Mouse (Mus musculus) heart, embryonic 10.5 days (tissue): ENCODE measurements around the gene Nktr. TPM values are rescaled to one million over a fixed set of nuclear protein-coding genes. Genes with fewer than 3 reads are reported as not detected.

Experiments used
- DNase-seq: peaks from one replicate; pipeline ENCODE4 v3.0.0-alpha.2; 2017; ENCODE audit warnings: low spot score
- H3K27ac ChIP-seq: fragments of 300-500 bp; sonication (generic); 2 replicates; pipeline ENCODE4 v1.5.1; 2016; ENCODE audit warnings: mild to moderate bottlenecking
- H3K27me3 ChIP-seq: fragments of 300-500 bp; sonication (generic); 2 replicates; pipeline ENCODE4 v1.6.1; 2016; ENCODE audit warnings: mild to moderate bottlenecking; ENCODE audit not compliant: poor library complexity, insufficient read depth, severe bottlenecking
- H3K36me3 ChIP-seq: fragments of 300-500 bp; sonication (generic); 2 replicates; pipeline ENCODE4 v1.6.1; 2016; ENCODE audit warnings: mild to moderate bottlenecking, moderate library complexity
- H3K4me1 ChIP-seq: fragments of 300-500 bp; sonication (generic); 2 replicates; pipeline ENCODE4 v1.6.1; 2016; ENCODE audit warnings: mild to moderate bottlenecking
- H3K4me3 ChIP-seq: fragments of 300-500 bp; sonication (generic); 2 replicates; pipeline ENCODE4 v1.5.1; 2016; ENCODE audit warnings: mild to moderate bottlenecking, moderate library complexity
- H3K9me3 ChIP-seq: fragments of 300-500 bp; sonication (generic); 2 replicates; pipeline ENCODE4 v1.6.1; 2016; ENCODE audit warnings: mild to moderate bottlenecking, moderate library complexity
- WGBS: fragments of 180-500 bp; shearing (Covaris S2); methylation state at CpG from one replicate; pipeline ENCODE4 v1.1.7; 2016; 5-methylcytosine and 5-hydroxymethylcytosine counted together
- polyA plus RNA-seq: library from polyadenylated mRNA; unstranded; fragments of >200 nt; fragmentation: Nextera tagmentation; extraction: Ambion mirVana; gene quantifications from 2 replicates; pipeline ENCODE4 v1.2.1, GENCODE M21; 2016

Gene Nktr
- 48.7 and 49.8 TPM in 2 replicates for polyA plus RNA-seq

- peak; percentile 99 for DNase-seq
- H3K4me1 ChIP-seq = peaks cover 15% of the 10 kb centered on the region; the same call in 1 of the 2 replicates
- H3K27me3 ChIP-seq = no peaks in the 10 kb centered on the region
- peaks cover 13% of the 10 kb centered on the region for H3K36me3 ChIP-seq
- 0 out of 2 replicates have a peak, but pooled peaks cover 2% of the 10 kb centered on the region for H3K9me3 ChIP-seq
- WGBS = under 1% methylated on average over 61 of the region's 61 CpGs
- H3K4me3 ChIP-seq = peak within 1 kb of the TSS; percentile 94
- H3K27ac ChIP-seq = peak within 1 kb of the TSS; percentile 98
Observed at GRCm38 (mm10) chr9:121718792-121719318, at the start of gene Nktr. Gene Nktr (plus strand): TSS chr9:121719169.

DNA sequence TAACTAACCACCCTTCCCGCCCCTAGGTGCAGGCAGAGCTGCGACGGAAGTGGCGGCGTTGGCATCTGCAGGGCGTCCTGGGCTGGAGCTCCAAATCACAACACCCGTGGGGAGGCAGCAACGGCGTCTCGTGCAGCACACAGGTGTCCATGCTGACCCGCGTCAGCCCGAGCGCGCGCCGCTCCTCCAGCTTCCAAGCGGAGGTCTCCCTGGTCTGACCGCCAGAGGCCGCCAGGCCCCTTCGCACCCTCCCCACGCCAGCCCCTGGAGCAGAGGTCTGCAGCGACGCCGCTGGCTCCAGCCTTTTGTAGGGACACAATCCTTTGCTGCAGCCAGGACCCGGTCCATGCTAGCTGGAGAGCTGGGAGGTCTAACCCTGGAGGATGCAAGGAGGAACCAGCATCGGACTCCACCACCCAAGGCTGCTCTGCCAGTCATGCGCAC is 49.6 kb upstream of the Nktr start:
- H3K27me3 ChIP-seq = peaks cover 69% of the 10 kb centered on the region
- DNase-seq = peak; percentile 89
- WGBS = under 1% methylated on average over 28 of the region's 28 CpGs
- peak overlapping the region; percentile 46 for H3K4me3 ChIP-seq
- no peaks in the 10 kb centered on the region for H3K9me3 ChIP-seq
- H3K4me1 ChIP-seq = peaks cover 41% of the 10 kb centered on the region
- no peaks in the 10 kb centered on the region for H3K36me3 ChIP-seq
- H3K27ac ChIP-seq = peak overlapping the region; percentile 29; the same call in 1 of the 2 replicates

DNA sequence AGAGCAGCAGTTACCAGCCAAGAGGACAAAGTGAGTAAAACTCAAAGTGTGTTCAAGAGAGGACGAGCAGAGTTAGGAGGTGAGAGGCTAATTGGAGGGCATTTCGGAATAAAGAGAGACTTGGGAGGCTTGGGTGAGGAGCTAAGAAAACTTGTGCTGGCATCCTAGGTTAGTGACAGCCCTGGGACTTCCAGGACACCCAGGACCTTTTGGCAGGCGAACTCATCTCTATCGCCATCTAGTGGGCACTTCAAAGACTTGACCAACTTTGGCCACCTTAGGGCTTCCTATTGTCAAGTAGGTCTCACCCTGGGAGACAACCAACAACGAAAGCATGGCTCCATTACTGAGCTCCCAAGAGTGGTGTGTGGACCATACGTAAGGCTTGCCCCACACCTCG is 47.7 kb upstream of the Nktr start:
- Histone ChIP-seq H3K9me3 (no peaks in the 10 kb centered on the region), H3K27me3 (peaks cover 50% of the 10 kb centered on the region), H3K36me3 (no peaks in the 10 kb centered on the region), H3K27ac (no peak overlapping the region), H3K4me3 (no peak overlapping the region), H3K4me1 (peaks cover 41% of the 10 kb centered on the region)
- no peak for DNase-seq
- 19% methylated on average over 7 of the region's 7 CpGs for WGBS

- H3K9me3 ChIP-seq = no peaks in the 10 kb centered on the region
- peaks cover 44% of the 10 kb centered on the region for H3K27me3 ChIP-seq
- peak overlapping the region; percentile 69 for H3K27ac ChIP-seq
- no peak for DNase-seq
- H3K4me1 ChIP-seq = peaks cover 46% of the 10 kb centered on the region
- no peak overlapping the region for H3K4me3 ChIP-seq
- WGBS = 30% methylated on average over 5 of the region's 5 CpGs
- H3K36me3 ChIP-seq = no peaks in the 10 kb centered on the region
Observed at GRCm38 (mm10) chr9:121672311-121672710, 46.7 kb upstream of the Nktr start.

DNA sequence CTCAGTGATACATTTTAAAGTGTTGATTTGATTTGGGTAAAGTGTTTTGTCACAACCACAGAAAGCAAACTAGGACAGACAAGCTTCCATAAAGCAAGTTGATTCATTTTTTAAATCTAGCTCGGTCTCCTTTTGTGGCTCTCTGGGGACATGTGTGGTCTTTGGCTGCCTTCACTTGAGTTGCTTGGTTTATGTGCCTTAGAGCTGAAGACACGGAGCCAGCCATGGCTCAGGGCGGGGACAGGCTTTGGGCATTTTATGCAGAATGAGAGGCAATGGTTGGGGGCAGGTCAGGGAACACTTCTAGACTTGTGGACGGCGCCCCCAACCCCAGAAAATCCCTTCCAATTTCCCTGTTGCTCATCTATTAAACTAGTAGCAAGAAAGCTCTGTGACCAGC is 45.3 kb upstream of the Nktr start:
- Histone ChIP-seq H3K27ac (no peak overlapping the region), H3K36me3 (no peaks in the 10 kb centered on the region), H3K4me3 (no peak overlapping the region), H3K4me1 (peaks cover 52% of the 10 kb centered on the region), H3K27me3 (peaks cover 36% of the 10 kb centered on the region), H3K9me3 (no peaks in the 10 kb centered on the region)
- 86% methylated on average over 5 of the region's 5 CpGs for WGBS
- DNase-seq = no peak

- peaks cover 23% of the 10 kb centered on the region for H3K27me3 ChIP-seq
- H3K4me3 ChIP-seq = no peak overlapping the region
- WGBS = 75% methylated on average over 9 of the region's 9 CpGs
Observed at GRCm38 (mm10) chr9:121675011-121675410, 44.0 kb upstream of the Nktr start.

GRCm38 (mm10) chr9:121675556-121675955 is 43.4 kb upstream of the Nktr start:
- Histone ChIP-seq H3K36me3 (no peaks in the 10 kb centered on the region), H3K9me3 (no peaks in the 10 kb centered on the region), H3K4me1 (peaks cover 41% of the 10 kb centered on the region), H3K4me3 (no peak overlapping the region), H3K27me3 (peaks cover 18% of the 10 kb centered on the region), H3K27ac (no peak overlapping the region)
- WGBS = 86% methylated on average over 2 of the region's 2 CpGs
- no peak for DNase-seq

More at GRCm38 (mm10) chr9:121675011-121675410, 44.0 kb upstream of the Nktr start:
- no peak overlapping the region for H3K27ac ChIP-seq
- peaks cover 47% of the 10 kb centered on the region for H3K4me1 ChIP-seq
- DNase-seq = no peak
- no peaks in the 10 kb centered on the region for H3K36me3 ChIP-seq
- H3K9me3 ChIP-seq = no peaks in the 10 kb centered on the region

- no peak for DNase-seq
- 66% methylated on average over 4 of the region's 4 CpGs for WGBS
- Histone ChIP-seq H3K27me3 (peaks cover 10% of the 10 kb centered on the region; the same call in 1 of the 2 replicates), H3K36me3 (no peaks in the 10 kb centered on the region), H3K9me3 (no peaks in the 10 kb centered on the region), H3K27ac (no peak overlapping the region), H3K4me1 (peaks cover 27% of the 10 kb centered on the region), H3K4me3 (no peak overlapping the region)
Observed at GRCm38 (mm10) chr9:121677069-121677468, 41.9 kb upstream of the Nktr start.

DNA sequence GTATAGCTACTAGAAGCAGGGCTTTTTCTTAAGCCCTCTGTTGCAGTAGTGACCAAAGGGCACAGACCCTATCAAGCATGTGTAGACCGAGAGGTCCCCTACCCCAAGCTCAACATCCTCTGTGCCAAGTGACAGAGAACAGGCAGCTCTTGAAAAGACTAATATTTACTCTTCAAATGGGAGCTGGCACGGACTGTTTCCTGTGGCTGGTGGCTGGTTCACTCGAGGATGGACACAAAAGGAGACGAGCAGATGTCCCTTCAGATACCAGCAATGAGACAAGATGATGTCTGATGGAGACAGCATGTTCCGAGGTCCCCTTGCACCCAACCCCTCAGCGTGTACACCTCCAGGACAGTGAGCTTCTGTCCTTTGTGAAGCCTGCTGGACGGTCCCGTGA is 41.5 kb upstream of the Nktr start:
- WGBS = 72% methylated on average over 8 of the region's 8 CpGs
- no peaks in the 10 kb centered on the region for H3K36me3 ChIP-seq
- H3K27me3 ChIP-seq = peaks cover 10% of the 10 kb centered on the region; the same call in 1 of the 2 replicates
- H3K9me3 ChIP-seq = no peaks in the 10 kb centered on the region
- DNase-seq = no peak
- no peak overlapping the region for H3K4me3 ChIP-seq
- peaks cover 23% of the 10 kb centered on the region for H3K4me1 ChIP-seq
- no peak overlapping the region for H3K27ac ChIP-seq

- Histone ChIP-seq H3K9me3 (no peaks in the 10 kb centered on the region), H3K4me1 (peaks cover 16% of the 10 kb centered on the region), H3K27me3 (peaks cover 10% of the 10 kb centered on the region; the same call in 1 of the 2 replicates), H3K27ac (no peak overlapping the region), H3K36me3 (peaks cover 6% of the 10 kb centered on the region), H3K4me3 (no peak overlapping the region)
- 16% methylated on average over 6 of the region's 6 CpGs for WGBS
- no peak for DNase-seq
Observed at GRCm38 (mm10) chr9:121679549-121679948, 39.4 kb upstream of the Nktr start.

GRCm38 (mm10) chr9:121681191-121681590 is 37.8 kb upstream of the Nktr start:
- WGBS = 73% methylated on average over 8 of the region's 8 CpGs
- Histone ChIP-seq H3K36me3 (peaks cover 18% of the 10 kb centered on the region), H3K27me3 (peaks cover 10% of the 10 kb centered on the region; the same call in 1 of the 2 replicates), H3K9me3 (no peaks in the 10 kb centered on the region), H3K4me3 (no peak overlapping the region), H3K27ac (no peak overlapping the region), H3K4me1 (peaks cover 16% of the 10 kb centered on the region)
- DNase-seq = no peak

DNA sequence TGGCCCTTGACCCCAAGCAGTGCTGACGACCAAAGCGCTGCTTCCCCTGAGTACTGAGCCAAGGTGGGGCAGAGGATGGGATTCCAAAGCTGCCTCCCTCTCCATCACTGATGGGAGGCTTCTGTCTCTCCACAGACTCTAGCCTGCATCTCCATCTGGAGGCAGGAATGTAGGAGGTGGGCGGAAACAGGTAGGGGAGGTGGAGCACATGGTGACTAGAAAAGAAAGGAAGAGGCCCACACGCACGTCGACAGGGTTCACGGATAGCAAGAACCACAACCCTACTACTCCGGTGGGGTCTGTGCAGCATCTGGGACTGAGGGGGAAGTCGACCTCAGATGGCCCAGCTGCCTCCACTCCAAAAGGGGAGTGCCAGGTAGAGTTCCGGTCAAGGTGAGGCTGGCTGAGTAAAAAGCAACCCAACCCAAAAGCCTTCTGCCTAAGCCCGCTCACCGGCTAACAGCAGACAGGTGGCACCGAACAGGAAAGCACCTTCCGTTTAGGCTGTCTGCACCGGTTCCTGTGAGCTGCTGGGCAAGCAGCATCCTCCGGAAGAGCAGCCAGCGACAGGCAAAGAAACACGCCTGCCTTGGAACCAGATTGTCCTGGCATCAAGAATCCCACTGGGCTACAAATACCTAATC is 36.8 kb upstream of the Nktr start:
- Histone ChIP-seq H3K27ac (no peak overlapping the region), H3K4me1 (peaks cover 11% of the 10 kb centered on the region), H3K27me3 (peaks cover 7% of the 10 kb centered on the region; the same call in 1 of the 2 replicates), H3K36me3 (peaks cover 18% of the 10 kb centered on the region), H3K4me3 (no peak overlapping the region), H3K9me3 (no peaks in the 10 kb centered on the region)
- 70% methylated on average over 18 of the region's 18 CpGs for WGBS
- DNase-seq = no peak

DNA sequence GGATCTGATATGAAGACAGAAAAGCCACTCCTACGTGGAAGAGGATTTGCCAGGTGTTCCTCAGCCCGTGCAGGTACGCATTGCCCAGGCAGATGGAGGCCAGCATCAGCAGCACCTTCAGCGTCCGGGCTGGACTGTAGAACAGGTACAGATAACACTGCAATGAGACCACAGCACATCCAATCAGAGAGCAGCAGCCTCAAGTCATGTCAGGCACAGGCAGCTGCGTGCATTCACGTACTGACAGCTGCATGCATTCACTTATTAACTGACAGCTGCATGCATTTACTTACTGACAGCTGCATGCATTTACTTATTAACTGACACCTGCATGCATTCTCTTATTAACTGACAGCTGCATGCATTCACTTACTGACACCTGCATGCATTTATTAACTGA is 34.3 kb upstream of the Nktr start:
- H3K27ac ChIP-seq = no peak overlapping the region
- 74% methylated on average over 7 of the region's 7 CpGs for WGBS
- H3K4me1 ChIP-seq = 0 out of 2 replicates have a peak, but pooled peaks cover under 1% of the 10 kb centered on the region
- H3K4me3 ChIP-seq = no peak overlapping the region
- H3K27me3 ChIP-seq = no peaks in the 10 kb centered on the region
- DNase-seq = no peak
- H3K36me3 ChIP-seq = peaks cover 28% of the 10 kb centered on the region
- H3K9me3 ChIP-seq = no peaks in the 10 kb centered on the region
